Mouse (Mus musculus): Measurements from ENCODE around the gene Lrrc74a. TPM values are rescaled to one million over a fixed set of nuclear protein-coding genes. Genes with fewer than 3 reads are reported as not detected.
A peak's percentile ranks its signal among the peaks of the same experiment; 100 is the strongest.

Gene Lrrc74a
- polyA plus RNA-seq, 1 experiment from 2014 or later: not detected

GRCm38 (mm10) chr12:86775561-86776280, 41.6 kb downstream of the Lrrc74a start:
- Histone ChIP-seq H3K27ac (replicated peaks) (no peak overlapping the region), H3K9me3 (no peaks in the 10 kb centered on the region), H3K9ac (no peak overlapping the region), H3K4me2 (no peak overlapping the region), H3K4me1 (replicated peaks) (peaks cover 15% of the 10 kb centered on the region), H3K27me3 (no peaks in the 10 kb centered on the region), H3K4me3 (no peak overlapping the region), H3K36me3 (no peaks in the 10 kb centered on the region)
- no peak for ATAC-seq (ENCODE audit: low FRiP score, low read depth)
- 76% methylated on average over 7 of the region's 7 CpGs for WGBS

- no peaks in the 10 kb centered on the region for H3K36me3 ChIP-seq
- no peak overlapping the region for H3K9ac ChIP-seq
- H3K4me1 ChIP-seq (replicated peaks): peaks cover 9% of the 10 kb centered on the region
- H3K4me3 ChIP-seq: no peak overlapping the region
- H3K27me3 ChIP-seq: no peaks in the 10 kb centered on the region
- WGBS: 83% methylated on average over 7 of the region's 7 CpGs
- no peaks in the 10 kb centered on the region for H3K9me3 ChIP-seq
- ATAC-seq (ENCODE audit: low FRiP score, low read depth): no peak
- H3K4me2 ChIP-seq: no peak overlapping the region
- no peak overlapping the region for H3K27ac ChIP-seq (replicated peaks)
Observed at GRCm38 (mm10) chr12:86776341-86776860, 42.2 kb downstream of the Lrrc74a start.

GRCm38 (mm10) chr12:86778531-86778930, 44.4 kb downstream of the Lrrc74a start:
- no peak for ATAC-seq (ENCODE audit: low FRiP score, low read depth)
- Histone ChIP-seq H3K36me3 (no peaks in the 10 kb centered on the region), H3K27me3 (no peaks in the 10 kb centered on the region), H3K9ac (no peak overlapping the region), H3K4me1 (replicated peaks) (no peaks in the 10 kb centered on the region; the same call in 1 of the 2 replicates), H3K4me3 (no peak overlapping the region), H3K9me3 (no peaks in the 10 kb centered on the region), H3K27ac (replicated peaks) (no peak overlapping the region), H3K4me2 (no peak overlapping the region)
- 95% methylated on average over 4 of the region's 4 CpGs for WGBS

- Histone ChIP-seq H3K36me3 (no peaks in the 10 kb centered on the region), H3K4me1 (replicated peaks) (no peaks in the 10 kb centered on the region; the same call in 1 of the 2 replicates), H3K4me2 (no peak overlapping the region), H3K4me3 (no peak overlapping the region), H3K27me3 (no peaks in the 10 kb centered on the region), H3K9me3 (no peaks in the 10 kb centered on the region), H3K27ac (replicated peaks) (no peak overlapping the region), H3K9ac (no peak overlapping the region)
- no peak for ATAC-seq (ENCODE audit: low FRiP score, low read depth)
- 55% methylated on average over 11 of the region's 11 CpGs for WGBS
Observed at GRCm38 (mm10) chr12:86779206-86779989, 45.2 kb downstream of the Lrrc74a start.

- no peaks in the 10 kb centered on the region for H3K27me3 ChIP-seq
- H3K4me2 ChIP-seq: no peak overlapping the region
- 39% methylated on average over 6 of the region's 6 CpGs for WGBS
- no peaks in the 10 kb centered on the region for H3K9me3 ChIP-seq
- no peak for ATAC-seq (ENCODE audit: low FRiP score, low read depth)
- H3K36me3 ChIP-seq: no peaks in the 10 kb centered on the region
- H3K27ac ChIP-seq (replicated peaks): no peak overlapping the region; the same call in 1 of the 2 replicates
- H3K4me1 ChIP-seq (replicated peaks): peaks cover 10% of the 10 kb centered on the region
- H3K9ac ChIP-seq: no peak overlapping the region
- H3K4me3 ChIP-seq: no peak overlapping the region
Observed at GRCm38 (mm10) chr12:86781654-86782202, 47.6 kb downstream of the Lrrc74a start.

GRCm38 (mm10) chr12:86786149-86787019, 52.2 kb downstream of the Lrrc74a start:
- ATAC-seq (ENCODE audit: low FRiP score, low read depth): peak; percentile 32; the same call in 1 of the 2 replicates
- Histone ChIP-seq H3K4me3 (no peak overlapping the region), H3K27ac (replicated peaks) (peak overlapping the region; percentile 52; the same call in 1 of the 2 replicates), H3K9ac (no peak overlapping the region), H3K4me1 (replicated peaks) (peaks cover 31% of the 10 kb centered on the region), H3K9me3 (no peaks in the 10 kb centered on the region), H3K4me2 (no peak overlapping the region), H3K27me3 (no peaks in the 10 kb centered on the region), H3K36me3 (no peaks in the 10 kb centered on the region)
- 20% methylated on average over 12 of the region's 12 CpGs for WGBS

- Histone ChIP-seq H3K9me3 (no peaks in the 10 kb centered on the region), H3K4me1 (replicated peaks) (peaks cover 31% of the 10 kb centered on the region), H3K4me2 (no peak overlapping the region), H3K4me3 (no peak overlapping the region), H3K27ac (replicated peaks) (0 out of 2 replicates have a peak overlapping the region, but pooled peaks have one; percentile 52), H3K9ac (no peak overlapping the region), H3K36me3 (no peaks in the 10 kb centered on the region), H3K27me3 (no peaks in the 10 kb centered on the region)
- WGBS: 9% methylated on average over 4 of the region's 4 CpGs
- 0 out of 2 replicates have a peak, but pooled peaks have one; percentile 15 for ATAC-seq (ENCODE audit: low FRiP score, low read depth)
Observed at GRCm38 (mm10) chr12:86787020-86787553, 52.9 kb downstream of the Lrrc74a start.

- Histone ChIP-seq H3K4me3 (no peak overlapping the region), H3K27ac (replicated peaks) (peak overlapping the region; percentile 23; the same call in 1 of the 2 replicates), H3K4me1 (replicated peaks) (peaks cover 44% of the 10 kb centered on the region), H3K4me2 (no peak overlapping the region), H3K9me3 (no peaks in the 10 kb centered on the region), H3K27me3 (no peaks in the 10 kb centered on the region), H3K36me3 (no peaks in the 10 kb centered on the region), H3K9ac (no peak overlapping the region)
- WGBS: 39% methylated on average over 6 of the region's 6 CpGs
- ATAC-seq (ENCODE audit: low FRiP score, low read depth): no peak
Observed at GRCm38 (mm10) chr12:86790100-86790848, 56.1 kb downstream of the Lrrc74a start.

- Histone ChIP-seq H3K27ac (replicated peaks) (0 out of 2 replicates have a peak overlapping the region, but pooled peaks have one; percentile 23), H3K4me3 (no peak overlapping the region), H3K4me1 (replicated peaks) (peaks cover 47% of the 10 kb centered on the region), H3K9me3 (no peaks in the 10 kb centered on the region), H3K27me3 (no peaks in the 10 kb centered on the region), H3K36me3 (no peaks in the 10 kb centered on the region), H3K4me2 (no peak overlapping the region), H3K9ac (no peak overlapping the region)
- 24% methylated on average over 2 of the region's 2 CpGs for WGBS
- ATAC-seq (ENCODE audit: low FRiP score, low read depth): no peak
Observed at GRCm38 (mm10) chr12:86790849-86791127, 56.6 kb downstream of the Lrrc74a start.

- no peak overlapping the region for H3K4me2 ChIP-seq
- no peak for ATAC-seq (ENCODE audit: low FRiP score, low read depth)
Observed at GRCm38 (mm10) chr12:86791987-86792386, 57.8 kb downstream of the Lrrc74a start.

More at GRCm38 (mm10) chr12:86791987-86792386, 57.8 kb downstream of the Lrrc74a start:
- Histone ChIP-seq H3K27me3 (no peaks in the 10 kb centered on the region), H3K27ac (replicated peaks) (no peak overlapping the region), H3K9me3 (no peaks in the 10 kb centered on the region), H3K36me3 (no peaks in the 10 kb centered on the region), H3K4me1 (replicated peaks) (peaks cover 41% of the 10 kb centered on the region), H3K4me3 (no peak overlapping the region), H3K9ac (no peak overlapping the region)
- 98% methylated on average over 2 of the region's 2 CpGs for WGBS
